In genomic region chr6:124925941-124926340, GRCm38 (mm10) we compare ENCODE assay signal across 9 mouse cellular contexts. TPM values are rescaled to one million over a fixed set of nuclear protein-coding genes. Genes with fewer than 3 reads are reported as not detected.
A peak's percentile ranks its signal among the peaks of the same experiment; 100 is the strongest.
DNase-seq lines count a peak whose midpoint lies in the region; TF ChIP-seq lines count a peak whose summit lies in the region.
"Had no signal": no experiment of that assay in that cellular context is flagged by ENCODE, and none has a peak within 500 bp of the region (broad histone marks: within the 10 kb centered on the region; RNA-seq: fewer than 3 reads in every experiment).

No protein-coding gene starts in this region.

- no peak for TF ChIP-seq CTCF in heart, adult 2 months (IDR thresholded peaks at IDR 0.05)

- no peak overlapping the region for H3K4me3 ChIP-seq in heart, adult 2 months
- no peak overlapping the region for H3K4me3 ChIP-seq in limb, embryonic 10.5 days
- H3K4me3 ChIP-seq: forebrain, embryonic 15.5 days had no signal

- H3K9me3 ChIP-seq in limb, embryonic 10.5 days (replicated peaks), result no peaks in the 10 kb centered on the region
- H3K9me3 ChIP-seq: forebrain, embryonic 15.5 days had no signal

- H3K79me2 ChIP-seq in heart, adult 2 months (replicated peaks; ENCODE audit: control insufficient read depth, insufficient read depth, low read length), result no peaks in the 10 kb centered on the region

- H3K36me3 ChIP-seq in heart, adult 2 months (ENCODE audit: control insufficient read depth, insufficient read depth, low read length), result peaks cover 4% of the 10 kb centered on the region
- no peaks in the 10 kb centered on the region for H3K36me3 ChIP-seq in limb, embryonic 10.5 days
- H3K36me3 ChIP-seq: forebrain, embryonic 15.5 days had no signal

- peak; percentile 24 for DNase-seq in cerebellum, adult 9-10 months
- DNase-seq in cerebellum, adult 11-12 months, result no peak
- no peak for DNase-seq in heart, adult 2 months
- DNase-seq in limb, embryonic 10.5 days (ENCODE audit: low spot score), result no peak
- DNase-seq in lung, postnatal 14 days, result peak; percentile 82
- DNase-seq in embryo, embryonic 11 days, result no peak
- no peak for DNase-seq in testis, postnatal 14 days (ENCODE audit: low spot score)
- no peak for DNase-seq in MN1 (ENCODE audit: low spot score)

- no peak for TF ChIP-seq EP300 in heart, adult 2 months (IDR thresholded peaks at IDR 0.05; ENCODE audit: insufficient read depth, low read depth, low read length)

- H3K27ac ChIP-seq in heart, adult 2 months, result peak overlapping the region; percentile 61
- peak overlapping the region; percentile 64 for H3K27ac ChIP-seq in limb, embryonic 10.5 days
- H3K27ac ChIP-seq: forebrain, embryonic 15.5 days had no signal

- no peaks in the 10 kb centered on the region for H3K27me3 ChIP-seq in heart, adult 2 months (ENCODE audit: control insufficient read depth, insufficient read depth, low read length)
- no peaks in the 10 kb centered on the region for H3K27me3 ChIP-seq in limb, embryonic 10.5 days (ENCODE audit: low read depth, poor library complexity, severe bottlenecking)
- H3K27me3 ChIP-seq: forebrain, embryonic 15.5 days had no signal

- H3K9ac ChIP-seq in heart, adult 2 months (ENCODE audit: low read depth, low read length), result no peak overlapping the region
- H3K9ac ChIP-seq: forebrain, embryonic 15.5 days had no signal

- 12% methylated on average over 5 of the region's 5 CpGs for WGBS in heart, adult 2 months
- 63% methylated on average over 5 of the region's 5 CpGs for WGBS in limb, embryonic 10.5 days

- TF ChIP-seq POLR2A in heart, adult 2 months (IDR thresholded peaks at IDR 0.05; ENCODE audit: insufficient read depth, low read depth, low read length), result no peak

- peaks cover 4% of the 10 kb centered on the region for H3K4me1 ChIP-seq in heart, adult 2 months (ENCODE audit: control insufficient read depth, insufficient read depth, low read length)
- H3K4me1 ChIP-seq in limb, embryonic 10.5 days, result peaks cover 38% of the 10 kb centered on the region

- intact Hi-C loops in heart, adult 2 months (cut with DNase I), result no loop called here

RNA-seq across cellular contexts. Expression of gene Mlf2, which starts 5.2 kb away (rescaled TPM):
- total RNA-seq in heart, adult 2 months (2021), result 100 to 1,000 TPM; 179 to 194 TPM
- 259 and 275 TPM in 2 replicates for polyA plus RNA-seq in heart, adult 2 months (2012; rRNA removed)
- 428 and 433 TPM in 2 replicates for polyA plus RNA-seq in limb, embryonic 10.5 days (2016; fragmentation: Nextera tagmentation; extraction: Ambion mirVana)

RNA-seq across cellular contexts. Expression of gene Ptms, which starts 6.0 kb away (rescaled TPM):
- total RNA-seq in heart, adult 2 months (2021), result 100 to 1,000 TPM; 154 to 163 TPM
- 547 and 614 TPM in 2 replicates for polyA plus RNA-seq in heart, adult 2 months (2012; rRNA removed)
- polyA plus RNA-seq in limb, embryonic 10.5 days (2016; fragmentation: Nextera tagmentation; extraction: Ambion mirVana), result 144 and 208 TPM in 2 replicates

RNA-seq across cellular contexts. Expression of gene Lag3, which starts 14.4 kb away (rescaled TPM):
- under 1 TPM; 0.32 to 0.34 TPM for total RNA-seq in heart, adult 2 months (2021)
- polyA plus RNA-seq in heart, adult 2 months (2012; rRNA removed), result 0.29 and 0.47 TPM in 2 replicates
- polyA plus RNA-seq in limb, embryonic 10.5 days (2016; fragmentation: Nextera tagmentation; extraction: Ambion mirVana), result 0.88 and 1.6 TPM in 2 replicates

RNA-seq across cellular contexts. Expression of gene Cd4, which starts 37.9 kb away (rescaled TPM):
- under 1 TPM; 0.34 to 0.57 TPM for total RNA-seq in heart, adult 2 months (2021)
- 0.53 and 0.66 TPM in 2 replicates for polyA plus RNA-seq in heart, adult 2 months (2012; rRNA removed)
- not detected in 2 replicates for polyA plus RNA-seq in limb, embryonic 10.5 days (2016; fragmentation: Nextera tagmentation; extraction: Ambion mirVana)

RNA-seq across cellular contexts. Expression of gene Cops7a, which starts 39.4 kb away (rescaled TPM):
- 10 to 100 TPM; 83.2 to 99.8 TPM for total RNA-seq in heart, adult 2 months (2021)
- polyA plus RNA-seq in heart, adult 2 months (2012; rRNA removed), result 208 and 238 TPM in 2 replicates
- polyA plus RNA-seq in limb, embryonic 10.5 days (2016; fragmentation: Nextera tagmentation; extraction: Ambion mirVana), result 141 and 150 TPM in 2 replicates

Comparison
In these comparisons a context has a peak if more than half of its experiments do, and no peak if none do; other contexts are left out.
1. DNase-seq: peak in cerebellum, adult 9-10 months (single experiment) and lung, postnatal 14 days (single experiment); none in cerebellum, adult 11-12 months (single experiment), heart, adult 2 months (0 of 2), limb, embryonic 10.5 days (single experiment), embryo, embryonic 11 days (single experiment), testis, postnatal 14 days (single experiment) and MN1 (single experiment).